Mouse (Mus musculus) heart, adult 2 months (tissue): ENCODE measurements around the gene Taf8.

Experiments
- CTCF ChIP-seq: fragments of 200-600 bp; IDR thresholded peaks from 2 replicates; pipeline ENCODE4 v1.8.1; 2022; ENCODE audit warnings: antibody characterized with exemption, mild to moderate bottlenecking, moderate library complexity
- POLR2A ChIP-seq: fragments of 200-500 bp; IDR thresholded peaks from 2 replicates; pipeline ENCODE4 v1.6.1; 2011; ENCODE audit warnings: mild to moderate bottlenecking, low read depth, low read length, control low read depth; ENCODE audit not compliant: insufficient read depth

DNA sequence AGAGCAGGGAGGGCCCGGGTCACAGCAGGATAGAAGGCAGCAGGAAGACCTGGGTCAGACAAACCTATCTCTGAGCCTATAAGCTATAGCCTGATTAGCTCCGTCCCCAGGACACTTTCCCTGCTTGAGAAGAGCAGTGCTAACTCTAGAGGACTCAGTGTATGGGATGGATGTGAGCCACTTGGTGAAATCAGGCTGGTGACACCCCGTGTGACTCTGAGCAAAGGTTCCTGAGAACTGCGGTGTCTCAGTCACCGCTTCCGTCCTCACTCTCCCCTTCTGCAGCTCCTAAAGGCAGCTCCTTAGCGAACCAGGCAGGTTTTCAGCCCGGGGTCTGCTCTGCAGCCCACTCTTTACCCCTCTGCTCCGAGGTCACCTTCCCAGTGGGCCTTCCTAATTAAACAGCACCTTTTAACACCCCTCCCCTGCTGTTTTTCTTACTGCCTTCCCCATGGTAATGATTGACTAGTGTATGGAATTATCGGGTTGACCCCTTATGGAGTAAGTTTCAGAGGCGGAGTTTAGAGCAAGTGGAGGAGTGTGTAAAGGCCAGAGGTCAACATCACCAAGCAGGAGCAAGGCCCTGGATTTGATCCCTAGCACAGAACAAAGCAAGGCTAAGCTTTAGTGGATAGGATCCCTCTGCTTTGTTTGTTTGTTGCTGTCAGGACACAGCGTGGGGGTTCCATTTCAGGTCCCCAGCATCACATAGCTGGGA is 37.7 kb downstream of the Taf8 start:
- TF ChIP-seq POLR2A (no peak), CTCF (no peak)
